Mouse (Mus musculus): Measurements from ENCODE around the gene Gnaq. TPM values are rescaled to one million over a fixed set of nuclear protein-coding genes. Genes with fewer than 3 reads are reported as not detected.

Gene Gnaq
- polyA plus RNA-seq, 1 experiment: not detected

- Histone ChIP-seq H3K4me3 (replicated peaks) (no peak overlapping the region), H3K9me3 (ENCODE audit: control insufficient read depth, low read length) (no peaks in the 10 kb centered on the region), H3K36me3 (ENCODE audit: control insufficient read depth) (no peaks in the 10 kb centered on the region), H3K27me3 (ENCODE audit: control insufficient read depth) (no peaks in the 10 kb centered on the region), H3K4me1 (ENCODE audit: control insufficient read depth) (no peaks in the 10 kb centered on the region)
- no peak for TF ChIP-seq GATA1 (IDR thresholded peaks at IDR 0.05; ENCODE audit: low read length)
- no peak for TF ChIP-seq TAL1 (IDR thresholded peaks at IDR 0.05; ENCODE audit: low read length)
Measured at GRCm38 (mm10) chr19:16204776-16205680, 72.4 kb downstream of the Gnaq start.

GRCm38 (mm10) chr19:16209616-16210015 is 77.0 kb downstream of the Gnaq start:
- TF ChIP-seq TAL1 (IDR thresholded peaks at IDR 0.05; ENCODE audit: low read length): no peak
- TF ChIP-seq GATA1 (IDR thresholded peaks at IDR 0.05; ENCODE audit: low read length): no peak
- Histone ChIP-seq H3K4me3 (replicated peaks) (no peak overlapping the region), H3K4me1 (ENCODE audit: control insufficient read depth) (no peaks in the 10 kb centered on the region), H3K9me3 (ENCODE audit: control insufficient read depth, low read length) (no peaks in the 10 kb centered on the region), H3K36me3 (ENCODE audit: control insufficient read depth) (no peaks in the 10 kb centered on the region), H3K27me3 (ENCODE audit: control insufficient read depth) (no peaks in the 10 kb centered on the region)

GRCm38 (mm10) chr19:16214946-16215345 is 82.3 kb downstream of the Gnaq start:
- no peaks in the 10 kb centered on the region for H3K36me3 ChIP-seq (ENCODE audit: control insufficient read depth)
- TF ChIP-seq TAL1 (IDR thresholded peaks at IDR 0.05; ENCODE audit: low read length) (no peak), GATA1 (IDR thresholded peaks at IDR 0.05; ENCODE audit: low read length) (no peak)
- H3K4me1 ChIP-seq (ENCODE audit: control insufficient read depth): no peaks in the 10 kb centered on the region
- H3K9me3 ChIP-seq (ENCODE audit: control insufficient read depth, low read length): no peaks in the 10 kb centered on the region
- H3K27me3 ChIP-seq (ENCODE audit: control insufficient read depth): no peaks in the 10 kb centered on the region
- no peak overlapping the region for H3K4me3 ChIP-seq (replicated peaks)

GRCm38 (mm10) chr19:16215430-16216016 is 82.9 kb downstream of the Gnaq start:
- Histone ChIP-seq H3K36me3 (ENCODE audit: control insufficient read depth) (no peaks in the 10 kb centered on the region), H3K4me1 (ENCODE audit: control insufficient read depth) (no peaks in the 10 kb centered on the region), H3K4me3 (replicated peaks) (no peak overlapping the region), H3K27me3 (ENCODE audit: control insufficient read depth) (no peaks in the 10 kb centered on the region), H3K9me3 (ENCODE audit: control insufficient read depth, low read length) (no peaks in the 10 kb centered on the region)
- TF ChIP-seq TAL1 (IDR thresholded peaks at IDR 0.05; ENCODE audit: low read length) (no peak), GATA1 (IDR thresholded peaks at IDR 0.05; ENCODE audit: low read length) (no peak)

GRCm38 (mm10) chr19:16219978-16220377 is 87.3 kb downstream of the Gnaq start:
- TF ChIP-seq TAL1 (IDR thresholded peaks at IDR 0.05; ENCODE audit: low read length) (no peak), GATA1 (IDR thresholded peaks at IDR 0.05; ENCODE audit: low read length) (no peak)
- no peaks in the 10 kb centered on the region for H3K27me3 ChIP-seq (ENCODE audit: control insufficient read depth)
- no peaks in the 10 kb centered on the region for H3K9me3 ChIP-seq (ENCODE audit: control insufficient read depth, low read length)
- no peaks in the 10 kb centered on the region for H3K36me3 ChIP-seq (ENCODE audit: control insufficient read depth)
- no peaks in the 10 kb centered on the region for H3K4me1 ChIP-seq (ENCODE audit: control insufficient read depth)
- H3K4me3 ChIP-seq (replicated peaks): no peak overlapping the region

GRCm38 (mm10) chr19:16222526-16222925 is 89.9 kb downstream of the Gnaq start:
- Histone ChIP-seq H3K9me3 (ENCODE audit: control insufficient read depth, low read length) (no peaks in the 10 kb centered on the region), H3K36me3 (ENCODE audit: control insufficient read depth) (no peaks in the 10 kb centered on the region), H3K4me3 (replicated peaks) (no peak overlapping the region), H3K27me3 (ENCODE audit: control insufficient read depth) (no peaks in the 10 kb centered on the region), H3K4me1 (ENCODE audit: control insufficient read depth) (no peaks in the 10 kb centered on the region)
- TF ChIP-seq TAL1 (IDR thresholded peaks at IDR 0.05; ENCODE audit: low read length): no peak

- Histone ChIP-seq H3K36me3 (ENCODE audit: control insufficient read depth) (no peaks in the 10 kb centered on the region), H3K27me3 (ENCODE audit: control insufficient read depth) (no peaks in the 10 kb centered on the region), H3K4me1 (ENCODE audit: control insufficient read depth) (no peaks in the 10 kb centered on the region), H3K4me3 (replicated peaks) (no peak overlapping the region), H3K9me3 (ENCODE audit: control insufficient read depth, low read length) (no peaks in the 10 kb centered on the region)
- no peak for TF ChIP-seq TAL1 (IDR thresholded peaks at IDR 0.05; ENCODE audit: low read length)
- TF ChIP-seq GATA1 (IDR thresholded peaks at IDR 0.05; ENCODE audit: low read length): no peak
Measured at GRCm38 (mm10) chr19:16223126-16223525, 90.5 kb downstream of the Gnaq start.

- TF ChIP-seq GATA1 (IDR thresholded peaks at IDR 0.05; ENCODE audit: low read length): no peak
- TF ChIP-seq TAL1 (IDR thresholded peaks at IDR 0.05; ENCODE audit: low read length): no peak
- Histone ChIP-seq H3K4me3 (replicated peaks) (no peak overlapping the region), H3K36me3 (ENCODE audit: control insufficient read depth) (no peaks in the 10 kb centered on the region), H3K27me3 (ENCODE audit: control insufficient read depth) (no peaks in the 10 kb centered on the region), H3K4me1 (ENCODE audit: control insufficient read depth) (no peaks in the 10 kb centered on the region), H3K9me3 (ENCODE audit: control insufficient read depth, low read length) (no peaks in the 10 kb centered on the region)
Measured at GRCm38 (mm10) chr19:16224831-16225230, 92.2 kb downstream of the Gnaq start.

- Histone ChIP-seq H3K36me3 (ENCODE audit: control insufficient read depth) (no peaks in the 10 kb centered on the region), H3K4me3 (replicated peaks) (no peak overlapping the region), H3K9me3 (ENCODE audit: control insufficient read depth, low read length) (no peaks in the 10 kb centered on the region), H3K27me3 (ENCODE audit: control insufficient read depth) (no peaks in the 10 kb centered on the region), H3K4me1 (ENCODE audit: control insufficient read depth) (no peaks in the 10 kb centered on the region)
- TF ChIP-seq GATA1 (IDR thresholded peaks at IDR 0.05; ENCODE audit: low read length) (no peak), TAL1 (IDR thresholded peaks at IDR 0.05; ENCODE audit: low read length) (no peak)
Measured at GRCm38 (mm10) chr19:16231584-16231983, 99.0 kb downstream of the Gnaq start.

Measured in erythroblast, embryonic 14.5 days (primary cell).